Mouse (Mus musculus) urinary bladder, postnatal 25 days (tissue): Measurements from ENCODE around the gene Pacs2.

Experiments
- DNase-seq: peaks from one replicate; pipeline ENCODE4 v3.0.0; 2022; ENCODE audit warnings: low spot score

Gene Pacs2

GRCm38 (mm10) chr12:113012443-113012842 is 1.9 kb upstream of the Pacs2 start:
- DNase-seq = no peak

- DNase-seq = no peak
Observed at GRCm38 (mm10) chr12:113013021-113013491, 1.3 kb upstream of the Pacs2 start.

DNA sequence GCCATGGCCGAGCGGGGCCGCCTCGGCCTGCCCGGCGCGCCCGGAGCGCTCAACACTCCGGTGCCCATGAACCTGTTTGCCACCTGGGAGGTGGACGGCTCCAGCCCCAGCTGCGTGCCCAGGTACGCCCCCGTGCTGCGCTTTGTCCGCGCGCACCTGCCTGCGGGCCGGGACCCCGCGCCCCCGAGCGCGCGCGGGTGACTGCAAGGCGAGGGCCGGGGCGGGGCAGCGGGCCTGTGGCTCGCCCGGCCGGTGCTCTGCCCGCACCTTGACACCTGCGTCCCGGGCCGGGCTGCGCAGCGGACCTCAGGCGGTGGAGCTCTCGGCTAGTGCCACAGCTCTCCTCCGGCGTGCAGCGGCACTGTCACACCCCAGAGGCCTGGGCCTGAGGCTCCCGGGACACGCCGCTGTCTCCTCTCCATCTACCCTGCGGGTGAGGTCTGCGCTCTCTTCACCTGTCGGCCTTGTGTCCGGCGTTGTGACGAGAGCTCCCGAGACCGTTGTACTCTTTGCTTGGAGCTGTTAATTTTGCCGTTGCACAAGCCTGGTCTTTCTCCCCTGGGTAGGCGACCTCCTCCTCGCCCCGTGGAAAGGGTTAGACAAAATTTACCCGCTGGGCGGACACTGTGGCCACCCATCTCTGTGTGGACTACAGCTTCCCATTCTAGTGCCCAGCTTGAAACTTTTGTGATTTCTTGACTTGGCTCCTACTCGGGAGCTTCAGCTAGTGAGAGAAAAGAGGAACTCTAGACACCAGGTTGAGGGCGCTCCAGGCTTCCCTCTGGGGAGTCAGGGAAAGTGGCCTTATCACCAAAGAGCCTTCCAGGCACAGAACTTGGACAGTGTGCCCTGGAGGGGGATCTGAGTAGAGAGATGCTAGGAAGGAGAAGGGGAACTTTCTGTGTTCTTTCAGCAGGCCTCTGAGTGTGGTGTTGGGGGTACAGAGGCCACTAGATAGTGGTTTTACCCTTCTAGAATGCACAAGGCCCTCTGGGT is 551 bp downstream of the Pacs2 start:
- DNase-seq = peak; percentile 41

GRCm38 (mm10) chr12:113015956-113016355 is 1.6 kb downstream of the Pacs2 start:
- no peak for DNase-seq

GRCm38 (mm10) chr12:113016976-113017375 is 2.7 kb downstream of the Pacs2 start:
- no peak for DNase-seq

DNA sequence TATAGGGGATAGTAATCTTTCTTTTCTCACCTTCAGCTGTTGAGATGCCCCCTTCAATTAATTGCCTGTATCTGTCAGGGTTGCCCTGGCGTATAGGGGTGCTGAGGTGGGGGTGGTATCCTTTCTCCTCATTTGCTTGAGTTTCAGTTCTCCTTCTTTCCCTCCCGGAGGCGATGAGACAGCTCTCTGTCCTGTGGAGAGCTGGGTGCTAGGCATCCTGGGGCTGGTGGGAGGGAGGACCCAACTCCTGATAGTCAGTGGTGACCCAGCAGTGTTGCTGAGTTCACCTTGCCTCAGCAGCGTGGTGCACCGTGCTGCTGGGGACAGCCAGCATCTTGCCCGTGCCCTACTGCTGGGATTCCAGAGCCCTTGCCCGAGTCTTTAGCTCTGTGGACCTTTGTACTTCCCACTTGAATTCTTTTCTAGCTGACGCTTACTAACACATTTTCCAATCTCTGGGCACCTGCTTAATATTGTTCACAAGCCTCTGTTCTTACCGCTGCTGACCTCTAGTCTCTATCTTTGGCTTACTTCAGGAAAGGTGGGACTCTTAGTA is 3.2 kb downstream of the Pacs2 start:
- no peak for DNase-seq

GRCm38 (mm10) chr12:113018763-113019162 is 4.5 kb downstream of the Pacs2 start:
- DNase-seq = no peak

DNA sequence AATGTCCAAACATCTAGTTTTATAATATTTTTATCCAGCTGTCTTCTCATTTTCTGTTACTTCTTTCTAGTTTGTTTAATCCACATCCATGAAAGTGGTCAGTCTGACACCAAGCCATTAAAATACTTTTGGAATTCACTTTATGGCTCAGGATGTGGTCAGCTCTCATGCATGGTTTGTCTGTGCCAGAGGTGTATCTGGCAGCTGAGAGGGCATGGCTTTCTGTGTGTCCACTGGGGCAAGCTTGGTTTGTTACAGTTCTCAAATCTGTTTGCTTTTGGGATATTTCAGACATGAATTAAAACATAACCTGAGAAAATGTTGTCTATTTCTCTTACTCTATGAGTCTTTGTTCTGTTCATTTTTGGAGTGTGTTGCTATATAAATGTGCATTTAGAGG is 7.2 kb downstream of the Pacs2 start:
- no peak for DNase-seq

DNA sequence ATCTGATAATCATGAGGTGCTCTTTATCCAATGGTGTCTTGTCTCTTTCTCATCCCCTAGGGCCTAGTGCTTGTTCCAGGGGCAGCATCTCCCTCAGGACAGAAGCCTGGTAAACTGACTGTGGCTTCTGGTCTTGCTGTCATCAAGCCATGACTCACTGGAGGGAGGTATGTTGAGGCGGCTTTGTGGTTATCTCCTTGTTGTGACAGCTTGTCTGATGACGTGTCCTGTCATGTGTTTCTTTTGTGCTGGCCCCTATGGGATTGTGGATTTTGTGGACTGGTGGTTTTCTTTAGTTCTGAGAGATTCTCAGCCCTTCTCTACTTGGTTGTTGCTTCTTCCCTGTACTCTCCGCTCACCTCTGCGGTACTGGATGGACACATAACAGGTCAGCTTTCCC is 8.8 kb downstream of the Pacs2 start:
- DNase-seq = no peak

GRCm38 (mm10) chr12:113026557-113026956 is 12.2 kb downstream of the Pacs2 start:
- no peak for DNase-seq

GRCm38 (mm10) chr12:113027495-113027894 is 13.2 kb downstream of the Pacs2 start:
- DNase-seq = no peak

GRCm38 (mm10) chr12:113028067-113028466 is 13.8 kb downstream of the Pacs2 start:
- no peak for DNase-seq

DNA sequence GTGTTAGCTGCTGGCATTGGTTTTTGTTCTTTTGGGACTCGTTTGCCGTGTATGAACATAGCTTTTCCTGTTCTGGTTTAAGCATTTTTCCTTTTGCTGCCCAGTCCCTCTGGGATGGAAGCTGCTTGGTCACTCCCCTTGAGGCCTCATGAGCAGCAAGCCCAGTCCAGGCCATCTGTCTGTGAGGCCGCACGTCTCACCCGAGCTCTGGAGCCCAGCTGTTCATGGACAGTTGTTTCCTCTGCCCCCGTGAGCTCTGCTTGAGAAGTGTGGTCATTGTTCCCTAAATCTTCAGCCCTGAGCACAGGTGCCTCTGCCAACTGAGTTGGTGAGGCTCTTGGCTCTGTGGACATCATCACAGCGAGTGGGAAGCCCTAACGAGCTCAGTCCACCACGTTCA is 14.6 kb downstream of the Pacs2 start:
- no peak for DNase-seq

GRCm38 (mm10) chr12:113030046-113030445 is 15.7 kb downstream of the Pacs2 start:
- no peak for DNase-seq

- no peak for DNase-seq
Observed at GRCm38 (mm10) chr12:113030993-113031392, 16.7 kb downstream of the Pacs2 start.

DNA sequence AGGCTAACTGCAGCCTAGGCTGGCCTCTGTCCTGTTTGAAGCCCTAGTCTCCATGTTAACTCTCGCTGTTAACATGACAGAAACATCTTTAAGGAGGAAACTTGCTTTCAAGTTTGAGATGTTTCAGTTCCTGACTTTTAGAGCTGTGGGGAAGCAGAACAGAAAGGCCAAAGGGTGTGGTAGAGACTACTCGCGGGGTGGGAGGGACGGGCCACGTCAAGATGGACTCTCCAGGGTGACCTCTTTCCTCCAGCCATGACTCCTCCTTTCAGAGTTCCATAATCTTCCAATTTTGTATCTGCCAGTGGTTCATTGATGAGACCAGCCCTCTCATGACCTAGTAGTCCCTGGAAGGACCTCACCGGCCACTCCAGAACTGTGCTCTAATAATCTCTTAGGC is 17.1 kb downstream of the Pacs2 start:
- no peak for DNase-seq

DNA sequence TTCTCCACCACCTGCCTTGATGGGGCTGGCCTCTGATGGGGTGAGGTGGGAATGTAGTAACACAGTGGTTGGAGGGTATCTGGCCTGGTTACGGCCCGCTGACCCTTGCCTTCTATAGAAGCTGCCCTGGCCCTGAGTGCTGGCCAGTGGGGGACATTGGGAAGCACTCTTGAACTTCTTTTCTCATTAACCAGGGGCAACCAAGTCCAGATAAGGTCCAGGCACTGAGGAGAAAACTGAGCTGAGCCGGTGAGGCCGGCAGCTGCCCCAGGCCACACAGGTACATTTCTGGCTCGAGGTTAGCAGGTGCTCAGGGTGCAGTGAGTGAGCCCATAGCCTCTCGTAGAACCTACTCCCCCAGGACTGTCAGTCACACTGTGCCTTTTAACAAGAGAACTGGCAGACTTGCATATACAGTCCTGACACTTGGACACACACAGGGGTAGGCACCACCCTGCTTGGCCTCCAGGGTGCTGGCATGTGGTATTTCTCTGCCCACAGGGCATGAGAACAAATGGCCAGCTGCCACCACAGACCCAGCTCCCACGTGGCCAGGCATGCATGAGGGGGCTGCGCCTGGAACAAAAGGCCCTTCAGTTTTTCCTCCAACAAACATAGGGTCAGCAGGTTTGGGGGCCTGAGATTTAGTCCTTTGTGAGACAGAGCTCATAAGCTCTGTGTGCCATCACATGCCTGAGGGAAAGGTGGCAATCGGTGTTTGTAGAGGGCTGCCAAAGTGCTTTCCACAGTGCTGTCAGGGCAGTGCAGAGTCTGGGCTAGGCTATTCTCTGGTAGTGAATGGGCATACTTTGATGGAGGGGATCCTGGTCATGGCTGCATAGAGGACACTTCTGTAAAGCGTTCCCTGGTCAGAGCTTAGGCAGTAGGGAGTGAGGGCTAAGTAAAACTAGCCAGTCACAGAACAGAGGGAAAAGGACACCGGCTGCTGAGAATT is 18.3 kb downstream of the Pacs2 start:
- no peak for DNase-seq

- no peak for DNase-seq
Observed at GRCm38 (mm10) chr12:113035093-113035492, 20.8 kb downstream of the Pacs2 start.

- DNase-seq = no peak
Observed at GRCm38 (mm10) chr12:113036996-113037395, 22.7 kb downstream of the Pacs2 start.

- no peak for DNase-seq
Observed at GRCm38 (mm10) chr12:113038414-113038813, 24.1 kb downstream of the Pacs2 start.

- DNase-seq = no peak
Observed at GRCm38 (mm10) chr12:113041481-113042439, 27.5 kb downstream of the Pacs2 start.
